Mouse (Mus musculus): ENCODE data around the gene C530008M17Rik. TPM values are rescaled to one million over a fixed set of nuclear protein-coding genes. Genes with fewer than 3 reads are reported as not detected.
A peak's percentile ranks its signal among the peaks of the same experiment; 100 is the strongest.

The C530008M17Rik gene
- polyA plus RNA-seq, 1 experiment = 29.1 TPM

GRCm38 (mm10) chr5:76832529-76833210 lies 176.4 kb downstream of the C530008M17Rik start:
- no peak for DNase-seq
- H3K27ac ChIP-seq (ENCODE audit: insufficient read depth, low read length) = no peak overlapping the region
- H3K27me3 ChIP-seq (ENCODE audit: control insufficient read depth, insufficient read depth, low read length) = no peaks in the 10 kb centered on the region
- TF ChIP-seq POLR2A (IDR thresholded peaks at IDR 0.05; ENCODE audit: borderline replicate concordance, insufficient read depth, low read length) = no peak
- no peak for TF ChIP-seq CTCF (IDR thresholded peaks at IDR 0.05; ENCODE audit: borderline replicate concordance, insufficient read depth, low read depth, low read length)
- no peak overlapping the region for H3K4me3 ChIP-seq (replicated peaks; ENCODE audit: insufficient read depth, low read depth, low read length)
- H3K4me1 ChIP-seq (ENCODE audit: control insufficient read depth, insufficient read depth, low read length) = no peaks in the 10 kb centered on the region
- WGBS = 86% methylated on average over 17 of the region's 17 CpGs

GRCm38 (mm10) chr5:76837018-76837417 lies 180.7 kb downstream of the C530008M17Rik start:
- 64% methylated on average over 5 of the region's 5 CpGs for WGBS
- Histone ChIP-seq H3K4me3 (replicated peaks; ENCODE audit: insufficient read depth, low read depth, low read length) (no peak overlapping the region), H3K4me1 (ENCODE audit: control insufficient read depth, insufficient read depth, low read length) (no peaks in the 10 kb centered on the region), H3K27ac (ENCODE audit: insufficient read depth, low read length) (no peak overlapping the region), H3K27me3 (ENCODE audit: control insufficient read depth, insufficient read depth, low read length) (no peaks in the 10 kb centered on the region)
- DNase-seq = no peak
- TF ChIP-seq CTCF (IDR thresholded peaks at IDR 0.05; ENCODE audit: borderline replicate concordance, insufficient read depth, low read depth, low read length) (no peak), POLR2A (IDR thresholded peaks at IDR 0.05; ENCODE audit: borderline replicate concordance, insufficient read depth, low read length) (no peak)

- no peak overlapping the region for H3K27ac ChIP-seq (ENCODE audit: insufficient read depth, low read length)
- H3K27me3 ChIP-seq (ENCODE audit: control insufficient read depth, insufficient read depth, low read length) = no peaks in the 10 kb centered on the region
- 55% methylated on average over 6 of the region's 6 CpGs for WGBS
- H3K4me1 ChIP-seq (ENCODE audit: control insufficient read depth, insufficient read depth, low read length) = no peaks in the 10 kb centered on the region
- DNase-seq = no peak
- TF ChIP-seq CTCF (IDR thresholded peaks at IDR 0.05; ENCODE audit: borderline replicate concordance, insufficient read depth, low read depth, low read length) = no peak
- TF ChIP-seq POLR2A (IDR thresholded peaks at IDR 0.05; ENCODE audit: borderline replicate concordance, insufficient read depth, low read length) = no peak
- H3K4me3 ChIP-seq (replicated peaks; ENCODE audit: insufficient read depth, low read depth, low read length) = no peak overlapping the region
These were observed 183.5 kb downstream of the C530008M17Rik start for GRCm38 (mm10) chr5:76839786-76840185.

GRCm38 (mm10) chr5:76841859-76842258 lies 185.5 kb downstream of the C530008M17Rik start:
- H3K27me3 ChIP-seq (ENCODE audit: control insufficient read depth, insufficient read depth, low read length) = no peaks in the 10 kb centered on the region
- DNase-seq = no peak
- 76% methylated on average over 2 of the region's 2 CpGs for WGBS
- no peak overlapping the region for H3K4me3 ChIP-seq (replicated peaks; ENCODE audit: insufficient read depth, low read depth, low read length)
- H3K4me1 ChIP-seq (ENCODE audit: control insufficient read depth, insufficient read depth, low read length) = no peaks in the 10 kb centered on the region
- TF ChIP-seq POLR2A (IDR thresholded peaks at IDR 0.05; ENCODE audit: borderline replicate concordance, insufficient read depth, low read length) (no peak), CTCF (IDR thresholded peaks at IDR 0.05; ENCODE audit: borderline replicate concordance, insufficient read depth, low read depth, low read length) (no peak)
- no peak overlapping the region for H3K27ac ChIP-seq (ENCODE audit: insufficient read depth, low read length)

GRCm38 (mm10) chr5:76843448-76843847 lies 187.1 kb downstream of the C530008M17Rik start:
- Histone ChIP-seq H3K27me3 (ENCODE audit: control insufficient read depth, insufficient read depth, low read length) (no peaks in the 10 kb centered on the region), H3K4me1 (ENCODE audit: control insufficient read depth, insufficient read depth, low read length) (no peaks in the 10 kb centered on the region), H3K27ac (ENCODE audit: insufficient read depth, low read length) (no peak overlapping the region), H3K4me3 (replicated peaks; ENCODE audit: insufficient read depth, low read depth, low read length) (no peak overlapping the region)
- WGBS = 17% methylated on average over 4 of the region's 4 CpGs
- peak; percentile 42 to 52 for DNase-seq
- peak; percentile 68; the same call in 1 of the 2 replicates for TF ChIP-seq CTCF (IDR thresholded peaks at IDR 0.05; ENCODE audit: borderline replicate concordance, insufficient read depth, low read depth, low read length)
- TF ChIP-seq POLR2A (IDR thresholded peaks at IDR 0.05; ENCODE audit: borderline replicate concordance, insufficient read depth, low read length) = no peak

- Histone ChIP-seq H3K27me3 (ENCODE audit: control insufficient read depth, insufficient read depth, low read length) (no peaks in the 10 kb centered on the region), H3K4me1 (ENCODE audit: control insufficient read depth, insufficient read depth, low read length) (no peaks in the 10 kb centered on the region), H3K4me3 (replicated peaks; ENCODE audit: insufficient read depth, low read depth, low read length) (no peak overlapping the region), H3K27ac (ENCODE audit: insufficient read depth, low read length) (no peak overlapping the region)
- no peak for DNase-seq
- 83% methylated on average over 9 of the region's 9 CpGs for WGBS
- TF ChIP-seq POLR2A (IDR thresholded peaks at IDR 0.05; ENCODE audit: borderline replicate concordance, insufficient read depth, low read length) (no peak), CTCF (IDR thresholded peaks at IDR 0.05; ENCODE audit: borderline replicate concordance, insufficient read depth, low read depth, low read length) (no peak)
These were observed 187.6 kb downstream of the C530008M17Rik start for GRCm38 (mm10) chr5:76843851-76844419.

GRCm38 (mm10) chr5:76844618-76845186 lies 188.4 kb downstream of the C530008M17Rik start:
- 27% methylated on average over 14 of the region's 14 CpGs for WGBS
- H3K27ac ChIP-seq (ENCODE audit: insufficient read depth, low read length) = no peak overlapping the region

GRCm38 (mm10) chr5:76847106-76847505 lies 190.8 kb downstream of the C530008M17Rik start:
- no peak overlapping the region for H3K27ac ChIP-seq (ENCODE audit: insufficient read depth, low read length)
- no peaks in the 10 kb centered on the region for H3K27me3 ChIP-seq (ENCODE audit: control insufficient read depth, insufficient read depth, low read length)
- no peak overlapping the region for H3K4me3 ChIP-seq (replicated peaks; ENCODE audit: insufficient read depth, low read depth, low read length)
- no peak for DNase-seq
- 94% methylated on average over 6 of the region's 6 CpGs for WGBS
- no peaks in the 10 kb centered on the region for H3K4me1 ChIP-seq (ENCODE audit: control insufficient read depth, insufficient read depth, low read length)
- TF ChIP-seq CTCF (IDR thresholded peaks at IDR 0.05; ENCODE audit: borderline replicate concordance, insufficient read depth, low read depth, low read length) (no peak), POLR2A (IDR thresholded peaks at IDR 0.05; ENCODE audit: borderline replicate concordance, insufficient read depth, low read length) (no peak)

More at GRCm38 (mm10) chr5:76844618-76845186, 188.4 kb downstream of the C530008M17Rik start:
- Histone ChIP-seq H3K4me3 (replicated peaks; ENCODE audit: insufficient read depth, low read depth, low read length) (no peak overlapping the region), H3K4me1 (ENCODE audit: control insufficient read depth, insufficient read depth, low read length) (no peaks in the 10 kb centered on the region), H3K27me3 (ENCODE audit: control insufficient read depth, insufficient read depth, low read length) (no peaks in the 10 kb centered on the region)
- TF ChIP-seq POLR2A (IDR thresholded peaks at IDR 0.05; ENCODE audit: borderline replicate concordance, insufficient read depth, low read length) (no peak), CTCF (IDR thresholded peaks at IDR 0.05; ENCODE audit: borderline replicate concordance, insufficient read depth, low read depth, low read length) (no peak)
- DNase-seq = no peak

Data from cerebellum, adult 2 months (tissue).